ENCODE assay signal across 8 mouse cellular contexts in the genomic region with DNA sequence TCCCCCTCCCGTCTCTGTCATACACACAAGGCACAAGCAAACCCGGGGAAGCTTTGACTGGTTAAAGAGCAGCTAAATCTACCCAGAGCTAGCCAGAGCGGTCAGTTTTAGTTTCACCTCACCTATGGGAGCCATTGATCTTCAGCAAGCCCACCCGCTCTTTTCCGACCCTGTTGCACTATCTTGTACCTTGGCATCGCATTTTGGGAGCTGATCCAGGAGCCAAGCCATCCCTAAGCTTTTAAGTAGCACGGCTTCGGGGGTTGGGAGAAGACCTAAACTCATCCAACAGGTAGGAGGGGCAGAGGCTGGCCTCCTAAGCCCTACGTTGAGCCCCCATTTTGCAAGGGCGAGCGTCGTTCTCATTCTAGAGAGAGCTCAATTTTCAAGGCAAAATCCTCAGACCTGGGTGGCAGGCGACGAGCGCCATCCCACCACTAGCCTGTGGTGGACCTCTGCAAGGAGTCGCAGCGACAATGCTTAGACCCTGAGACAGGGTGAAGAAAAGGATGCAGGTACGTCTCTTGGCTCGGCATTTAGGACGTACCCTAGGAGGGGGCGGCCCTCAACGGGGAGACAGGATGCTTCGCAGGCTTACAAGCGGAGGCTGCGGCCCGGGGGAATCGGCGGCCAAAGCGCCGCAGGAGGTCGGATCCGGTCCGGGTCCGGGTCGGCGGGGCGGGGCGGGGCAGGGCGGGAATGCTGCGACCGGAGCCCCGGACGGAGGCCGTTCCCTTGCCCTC. TPM values are rescaled to one million over a fixed set of nuclear protein-coding genes. Genes with fewer than 3 reads are reported as not detected.
DNase-seq lines count a peak whose midpoint lies in the region; TF ChIP-seq lines count a peak whose summit lies in the region.

No protein-coding gene starts in this region.

- peak overlapping the region; percentile 92 for H3ac ChIP-seq in C2C12 (ENCODE audit: control insufficient read depth, insufficient read length, low read depth)

- H3K27me3 ChIP-seq in heart, embryonic 10.5 days (ENCODE audit: insufficient read depth, poor library complexity, severe bottlenecking) = no peaks in the 10 kb centered on the region
- H3K27me3 ChIP-seq in C2C12 (ENCODE audit: control insufficient read depth, insufficient read depth, insufficient read length) = no peaks in the 10 kb centered on the region
- no peaks in the 10 kb centered on the region for H3K27me3 ChIP-seq in hindbrain, embryonic 10.5 days (ENCODE audit: insufficient read depth, poor library complexity, severe bottlenecking)

- peaks cover 28% of the 10 kb centered on the region for H3K4me1 ChIP-seq in heart, embryonic 10.5 days
- H3K4me1 ChIP-seq in hindbrain, embryonic 10.5 days (replicated peaks) = peaks cover 43% of the 10 kb centered on the region

- H3K27ac ChIP-seq in heart, embryonic 10.5 days = peak overlapping the region; percentile 97
- H3K27ac ChIP-seq in hindbrain, embryonic 10.5 days = peak overlapping the region; percentile 95
- 0 out of 2 replicates have a peak overlapping the region, but pooled peaks have one; percentile 1 for H3K27ac ChIP-seq in macrophage

- H3K9me3 ChIP-seq in heart, embryonic 10.5 days = no peaks in the 10 kb centered on the region
- no peaks in the 10 kb centered on the region for H3K9me3 ChIP-seq in hindbrain, embryonic 10.5 days

- 1% methylated on average over 44 of the region's 44 CpGs for WGBS in heart, embryonic 10.5 days
- WGBS in hindbrain, embryonic 10.5 days = 2% methylated on average over 44 of the region's 44 CpGs
- WGBS in macrophage (ENCODE audit: missing documents) = 2% methylated on average over 36 of the region's 44 CpGs

- no peaks in the 10 kb centered on the region for H3K79me3 ChIP-seq in C2C12 (ENCODE audit: low read depth)

- H3K4me3 ChIP-seq in heart, embryonic 10.5 days = peak overlapping the region; percentile 92
- peak overlapping the region; percentile 59 for H3K4me3 ChIP-seq in C2C12 (ENCODE audit: insufficient read depth, poor library complexity, severe bottlenecking)
- H3K4me3 ChIP-seq in hindbrain, embryonic 10.5 days = peak overlapping the region; percentile 93
- H3K4me3 ChIP-seq in macrophage (ENCODE audit: inconsistent target) = peak overlapping the region; percentile 73

- DNase-seq in heart, embryonic 10.5 days (ENCODE audit: low spot score) = no peak
- no peak for DNase-seq in heart, adult 18-20 months
- DNase-seq in cerebellum, adult 9-10 months = peak; percentile 65
- DNase-seq in hindbrain, embryonic 10.5 days (ENCODE audit: low spot score) = no peak
- DNase-seq in urinary bladder, postnatal 36 days (ENCODE audit: low spot score in 2 of 2) = no peak
- no peak for DNase-seq in urinary bladder, postnatal 4 days (ENCODE audit: low spot score in 2 of 2)

- TF ChIP-seq CTCF in C2C12 (IDR thresholded peaks at IDR 0.05; ENCODE audit: control insufficient read depth, insufficient read depth, insufficient read length) = no peak

- H3K36me3 ChIP-seq in heart, embryonic 10.5 days = 0 out of 2 replicates have a peak, but pooled peaks cover 8% of the 10 kb centered on the region
- H3K36me3 ChIP-seq in C2C12 (ENCODE audit: control insufficient read depth, insufficient read depth) (no peaks in the 10 kb centered on the region), macrophage (ENCODE audit: inconsistent target) (no peaks in the 10 kb centered on the region)
- H3K36me3 ChIP-seq in hindbrain, embryonic 10.5 days = 0 out of 2 replicates have a peak, but pooled peaks cover 5% of the 10 kb centered on the region

- H3K79me2 ChIP-seq in C2C12 (ENCODE audit: control insufficient read depth, insufficient read depth) = peaks cover 10% of the 10 kb centered on the region
- H3K79me2 ChIP-seq in macrophage (ENCODE audit: inconsistent target) = no peaks in the 10 kb centered on the region

TF ChIP-seq in C2C12, 6 proteins besides CTCF, POLR2A, EP300 and RAD21:
- no peak for TF ChIP-seq USF1 (IDR thresholded peaks at IDR 0.05; ENCODE audit: low read depth)
- TF ChIP-seq FOSL1 (IDR thresholded peaks at IDR 0.05; ENCODE audit: insufficient read depth, low read length, poor library complexity, severe bottlenecking) = no peak
- no peak for TF ChIP-seq CEBPB (IDR thresholded peaks at IDR 0.05; ENCODE audit: low read depth)

RNA-seq across cellular contexts. Expression of a gene that starts 0.5 kb away (rescaled TPM):
- polyA plus RNA-seq in heart, embryonic 10.5 days (2016; fragmentation: Nextera tagmentation; extraction: Ambion mirVana) = 5.9 and 7.2 TPM in 2 replicates
- total RNA-seq in heart, adult 18-20 months (2021) = 10 to 100 TPM; 21.8 to 23.5 TPM
- polyA plus RNA-seq in C2C12 (2012; fragmentation: generic; extraction: Trizol) = 7.2 TPM
- 6.5 and 8.7 TPM in 2 replicates for polyA plus RNA-seq in hindbrain, embryonic 10.5 days (2016; fragmentation: Nextera tagmentation; extraction: Ambion mirVana)
- 10 to 100 TPM in 20 of 26 experiments, 1 to 10 TPM in 6; 1.7 to 60.0 (median 27.9) TPM for total RNA-seq in macrophage (2018; cell fraction: chromatin; rRNA removed)
- total RNA-seq in macrophage (2018; cell fraction: cytosol; rRNA removed) = 10 to 100 TPM in 6 of 26 experiments, 1 to 10 TPM in 20; 4.5 to 15.2 (median 7.5) TPM
- total RNA-seq in macrophage (2018; cell fraction: nucleus; rRNA removed) = 10 to 100 TPM in 16 of 26 experiments, 1 to 10 TPM in 10; 3.2 to 46.3 (median 15.2) TPM
- 5.5 to 11.1 TPM (median 6.9 TPM) in 3 replicates for polyA plus RNA-seq in macrophage (2018)

RNA-seq across cellular contexts. Expression of a gene that starts 9.6 kb away (rescaled TPM):
- polyA plus RNA-seq in heart, embryonic 10.5 days (2016; fragmentation: Nextera tagmentation; extraction: Ambion mirVana) = 3.9 and 6.8 TPM in 2 replicates
- 10 to 100 TPM; 17.4 to 18.6 TPM for total RNA-seq in heart, adult 18-20 months (2021)
- 25.3 TPM for polyA plus RNA-seq in C2C12 (2012; fragmentation: generic; extraction: Trizol)
- polyA plus RNA-seq in hindbrain, embryonic 10.5 days (2016; fragmentation: Nextera tagmentation; extraction: Ambion mirVana) = 6.9 and 10.2 TPM in 2 replicates
- total RNA-seq in macrophage (2018; cell fraction: chromatin; rRNA removed) = 100 to 1,000 TPM in 21 of 26 experiments, 10 to 100 TPM in 5; 54.1 to 618 (median 298) TPM
- total RNA-seq in macrophage (2018; cell fraction: cytosol; rRNA removed) = 100 to 1,000 TPM in 22 of 26 experiments, 10 to 100 TPM in 4; 77.7 to 267 (median 143) TPM
- 100 to 1,000 TPM in 21 of 26 experiments, 10 to 100 TPM in 5; 46.8 to 407 (median 237) TPM for total RNA-seq in macrophage (2018; cell fraction: nucleus; rRNA removed)
- polyA plus RNA-seq in macrophage (2018) = 79.6 to 115 TPM (median 108 TPM) in 3 replicates

RNA-seq across cellular contexts. Expression of a gene that starts 30.5 kb away (rescaled TPM):
- 65.5 and 66.2 TPM in 2 replicates for polyA plus RNA-seq in heart, embryonic 10.5 days (2016; fragmentation: Nextera tagmentation; extraction: Ambion mirVana)
- 1 to 10 TPM; 2.8 to 3.9 TPM for total RNA-seq in heart, adult 18-20 months (2021)
- polyA plus RNA-seq in C2C12 (2012; fragmentation: generic; extraction: Trizol) (31.5 TPM), macrophage (2018) (10.5 to 24.6 TPM (median 20.1 TPM) in 3 replicates)
- 37.6 and 41.5 TPM in 2 replicates for polyA plus RNA-seq in hindbrain, embryonic 10.5 days (2016; fragmentation: Nextera tagmentation; extraction: Ambion mirVana)
- total RNA-seq in macrophage (2018; cell fraction: chromatin; rRNA removed) = 10 to 100 TPM in 12 of 26 experiments, 1 to 10 TPM in 14; 1.8 to 20.8 (median 9.3) TPM
- 10 to 100 TPM; 10.0 to 28.7 (median 21.6) TPM for total RNA-seq in macrophage (2018; cell fraction: cytosol; rRNA removed)
- 10 to 100 TPM in 21 of 26 experiments, 1 to 10 TPM in 5; 6.8 to 33.9 (median 16.4) TPM for total RNA-seq in macrophage (2018; cell fraction: nucleus; rRNA removed)

RNA-seq across cellular contexts. Expression of a gene that starts 46.4 kb away (rescaled TPM):
- 13.8 and 17.7 TPM in 2 replicates for polyA plus RNA-seq in heart, embryonic 10.5 days (2016; fragmentation: Nextera tagmentation; extraction: Ambion mirVana)
- total RNA-seq in heart, adult 18-20 months (2021) = 1 to 10 TPM; 7.8 to 9.3 TPM
- polyA plus RNA-seq in C2C12 (2012; fragmentation: generic; extraction: Trizol) (5.5 TPM), macrophage (2018) (0.94 to 2.4 TPM (median 1.6 TPM) in 3 replicates)
- 9.7 TPM in 2 replicates for polyA plus RNA-seq in hindbrain, embryonic 10.5 days (2016; fragmentation: Nextera tagmentation; extraction: Ambion mirVana)
- total RNA-seq in macrophage (2018; cell fraction: chromatin; rRNA removed) = 10 to 100 TPM in 4 of 26 experiments, 1 to 10 TPM in 22; 1.1 to 14.8 (median 6.9) TPM
- total RNA-seq in macrophage (2018; cell fraction: cytosol; rRNA removed) = 1 to 10 TPM in 13 of 26 experiments, under 1 TPM in 13; 0.29 to 2.3 (median 1.0) TPM
- 10 to 100 TPM in 1 of 26 experiments, 1 to 10 TPM in 21, under 1 TPM in 4; 0.49 to 14.8 (median 1.9) TPM for total RNA-seq in macrophage (2018; cell fraction: nucleus; rRNA removed)

RNA-seq across cellular contexts. Expression of a gene that starts 47.4 kb away (rescaled TPM):
- 31.3 and 32.5 TPM in 2 replicates for polyA plus RNA-seq in heart, embryonic 10.5 days (2016; fragmentation: Nextera tagmentation; extraction: Ambion mirVana)
- total RNA-seq in heart, adult 18-20 months (2021) = 10 to 100 TPM; 89.0 to 98.3 TPM
- 16.1 TPM for polyA plus RNA-seq in C2C12 (2012; fragmentation: generic; extraction: Trizol)
- polyA plus RNA-seq in hindbrain, embryonic 10.5 days (2016; fragmentation: Nextera tagmentation; extraction: Ambion mirVana) = 15.9 and 17.5 TPM in 2 replicates
- total RNA-seq in macrophage (2018; cell fraction: chromatin; rRNA removed) = 1 to 10 TPM in 12 of 26 experiments, under 1 TPM in 4, not detected in 10; 0.71 to 4.0 (median 1.4) TPM
- total RNA-seq in macrophage (2018; cell fraction: cytosol; rRNA removed) = 1 to 10 TPM; 3.0 to 7.5 (median 5.0) TPM
- 1 to 10 TPM in 17 of 26 experiments, under 1 TPM in 7, not detected in 2; 0.60 to 5.1 (median 1.8) TPM for total RNA-seq in macrophage (2018; cell fraction: nucleus; rRNA removed)
- 1.2 to 5.8 TPM (median 3.8 TPM) in 3 replicates for polyA plus RNA-seq in macrophage (2018)

Comparison
In these comparisons a context has a peak if more than half of its experiments do, and no peak if none do; other contexts are left out.
1. H3K27ac ChIP-seq: peak in every context shown above with its lines; median percentile 97 in heart, embryonic 10.5 days; 95 in hindbrain, embryonic 10.5 days; 1 in macrophage.